Mouse (Mus musculus) heart, postnatal 36 days (tissue): ENCODE measurements around the gene Il12rb1. TPM values are rescaled to one million over a fixed set of nuclear protein-coding genes. Genes with fewer than 3 reads are reported as not detected.
"Not testable (repeated sequence)": the region's sequence is repeated elsewhere in the genome, so short reads cannot be mapped to it uniquely, and the experiment has no call there.

Source experiments
- DNase-seq, 2 experiments: peaks; one replicate each; pipeline ENCODE4 v3.0.0; 2021 to 2022
- intact Hi-C: fragments of 180-260 bp; cut with DNase I; formaldehyde crosslinking; loops from one replicate; pipeline ENCODE4 v1.15.1; 2025
- total RNA-seq, 2 experiments: library from RNA; stranded (reverse); gene quantifications; 2 replicates each; pipeline ENCODE4 v1.2.3; 2021

Il12rb1 gene
- total RNA-seq, 2 experiments from 2014 or later: not detected

DNA sequence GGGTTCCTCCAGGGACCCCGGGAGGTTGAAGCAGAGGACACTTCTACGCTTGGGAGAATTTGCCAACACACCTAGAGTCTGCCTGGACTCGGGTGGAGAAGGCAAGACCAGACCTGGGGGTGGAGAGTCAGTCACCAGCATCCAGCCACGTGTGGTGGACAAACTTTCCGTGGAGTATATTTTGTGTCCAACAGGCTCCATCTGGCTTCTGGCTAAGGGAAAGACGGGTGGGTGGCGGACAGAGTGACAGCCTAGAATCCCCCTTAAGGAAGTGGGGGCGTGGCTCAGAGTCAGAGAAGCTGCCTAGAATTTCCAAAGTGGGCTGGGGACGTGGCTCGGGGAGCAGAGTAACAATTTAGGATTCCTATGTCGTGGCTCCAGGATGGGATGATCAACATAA lies 13.7 kb downstream of the Il12rb1 start:
- intact Hi-C loops: loop anchor here (1.0 to 5.0 kb wide), 4 partner anchors 19 to 100 kb away; partner anchors contain the start of gene Pde4c
- no peak for DNase-seq

DNA sequence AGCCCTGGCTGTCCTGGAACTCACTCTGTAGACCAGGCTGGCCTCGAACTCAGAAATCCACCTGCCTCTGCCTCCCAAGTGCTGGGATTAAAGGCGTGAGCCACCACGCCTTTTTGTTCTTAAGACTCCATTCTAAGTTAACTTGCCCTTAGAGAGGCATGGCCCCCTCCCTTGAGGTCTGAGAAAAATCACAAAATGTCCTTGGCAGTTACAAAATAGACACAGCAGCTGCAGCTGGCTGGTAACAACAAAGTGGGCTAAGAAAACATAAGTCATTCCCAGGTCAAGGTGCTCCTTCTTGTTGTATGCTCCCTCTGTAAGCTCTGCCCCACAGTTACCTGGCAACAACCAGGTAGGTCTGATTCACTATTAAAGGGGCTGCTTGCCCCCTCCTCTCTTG lies 14.3 kb downstream of the Il12rb1 start:
- intact Hi-C loops: loop anchor here (5.0 kb wide), 1 partner anchor 100 kb away; the partner anchor contains the start of gene Pde4c

DNA sequence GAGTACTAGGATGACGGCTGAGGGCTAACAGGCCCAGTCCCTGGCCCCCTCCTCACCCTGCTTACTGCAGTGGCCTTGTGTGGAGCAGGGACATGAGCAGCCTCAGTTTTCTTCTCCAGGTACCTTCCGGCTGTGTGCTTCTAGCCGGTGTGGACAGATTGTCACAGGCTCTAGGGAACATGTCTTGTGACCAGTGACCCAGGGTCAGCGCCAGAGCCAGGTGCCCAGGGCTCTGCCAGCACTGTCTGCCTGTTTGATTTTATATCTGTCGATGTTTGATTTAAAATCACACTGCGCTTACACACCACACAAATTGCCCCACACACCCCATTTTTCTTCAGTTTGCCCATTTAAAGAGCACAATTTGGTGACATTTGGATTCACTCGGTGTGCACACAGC lies 15.6 kb downstream of the Il12rb1 start:
- intact Hi-C loops: loop anchor here (5.0 kb wide), 1 partner anchor 102 kb away; the partner anchor contains the start of gene Pde4c

More for the DNA sequence above, 14.3 kb downstream of the Il12rb1 start:
- DNase-seq: not testable (repeated sequence)

DNA sequence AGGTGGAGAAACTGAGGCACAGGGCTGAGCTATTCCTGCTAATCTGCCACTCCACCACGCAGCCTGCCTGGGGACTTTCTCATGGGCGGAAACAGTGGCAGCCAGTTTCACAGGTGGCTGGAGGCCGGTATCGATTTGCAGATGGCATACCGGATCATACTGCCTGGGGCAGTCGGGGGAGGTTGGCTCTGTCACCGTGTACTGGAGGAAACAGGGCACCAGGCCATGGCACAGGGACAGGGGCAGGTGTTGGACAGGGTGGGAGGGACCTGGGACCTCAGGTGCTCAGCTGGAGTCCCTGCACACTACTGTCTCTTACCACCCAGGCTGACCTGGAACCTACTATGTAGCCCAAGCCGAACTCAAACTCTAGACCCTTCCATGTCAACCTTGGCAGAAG lies 17.6 kb downstream of the Il12rb1 start:
- no peak for DNase-seq
- intact Hi-C loops: no loop called here

More for the DNA sequence above, 15.6 kb downstream of the Il12rb1 start:
- no peak for DNase-seq

DNA sequence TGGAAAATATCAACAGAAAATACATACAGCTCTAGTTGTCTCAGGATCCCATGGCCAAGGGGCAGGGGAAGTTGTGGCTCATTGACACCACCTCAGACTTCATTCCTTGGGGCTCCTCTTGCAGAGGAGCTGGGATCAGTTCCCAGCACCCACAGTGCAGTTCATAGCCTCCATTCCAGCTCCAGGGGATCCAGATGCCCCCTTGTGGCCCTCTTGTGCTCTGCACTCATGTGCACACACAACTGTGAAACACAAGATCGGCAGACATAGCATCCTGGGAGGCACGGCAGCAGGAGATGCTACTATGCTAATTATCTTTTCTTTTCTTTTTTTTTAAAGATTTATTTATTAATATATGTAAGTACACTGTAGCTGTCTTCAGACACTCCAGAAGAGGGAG lies 18.8 kb downstream of the Il12rb1 start:
- intact Hi-C loops: no loop called here
- DNase-seq: no peak

DNA sequence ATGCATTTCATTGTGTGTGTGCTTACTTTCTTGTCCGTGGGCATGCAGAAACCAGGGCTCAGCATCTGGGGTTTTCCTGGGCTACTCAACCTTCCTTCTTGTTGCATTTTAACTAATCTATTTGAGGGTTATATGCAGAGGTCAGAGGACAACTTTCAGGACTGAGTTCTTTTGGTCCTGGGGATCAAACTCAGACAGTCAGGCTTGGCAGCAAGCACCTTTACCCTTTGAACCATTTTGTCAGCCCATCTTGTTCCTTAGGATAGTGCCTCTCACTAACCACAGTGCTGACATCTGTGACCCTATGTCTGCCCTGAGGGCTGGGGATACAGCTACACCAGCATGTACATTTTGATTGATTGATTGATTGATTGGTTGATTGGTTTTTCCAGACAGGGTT lies 19.5 kb downstream of the Il12rb1 start:
- intact Hi-C loops: no loop called here

DNA sequence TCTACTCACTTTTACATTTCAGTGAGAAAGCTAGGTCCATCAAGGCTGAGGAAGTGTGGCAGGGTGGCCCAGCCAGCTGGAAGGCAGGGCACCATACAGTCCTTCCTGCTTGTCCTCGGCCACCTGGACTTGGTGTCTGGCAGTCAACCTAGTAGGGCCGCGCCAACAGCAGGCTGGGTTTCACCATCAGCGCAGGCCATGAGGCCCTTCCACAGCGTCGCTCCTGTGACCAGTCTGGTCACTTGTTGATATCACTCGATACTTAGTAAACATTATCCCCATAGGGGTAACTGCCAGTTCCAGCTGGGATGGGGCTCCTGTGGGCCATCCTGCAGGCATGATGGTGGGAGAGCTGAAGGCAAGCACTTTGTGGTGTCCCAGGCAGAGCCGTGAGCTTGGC lies 23.3 kb downstream of the Il12rb1 start:
- intact Hi-C loops: no loop called here
- no peak for DNase-seq

More for the DNA sequence above, 19.5 kb downstream of the Il12rb1 start:
- DNase-seq: no peak

DNA sequence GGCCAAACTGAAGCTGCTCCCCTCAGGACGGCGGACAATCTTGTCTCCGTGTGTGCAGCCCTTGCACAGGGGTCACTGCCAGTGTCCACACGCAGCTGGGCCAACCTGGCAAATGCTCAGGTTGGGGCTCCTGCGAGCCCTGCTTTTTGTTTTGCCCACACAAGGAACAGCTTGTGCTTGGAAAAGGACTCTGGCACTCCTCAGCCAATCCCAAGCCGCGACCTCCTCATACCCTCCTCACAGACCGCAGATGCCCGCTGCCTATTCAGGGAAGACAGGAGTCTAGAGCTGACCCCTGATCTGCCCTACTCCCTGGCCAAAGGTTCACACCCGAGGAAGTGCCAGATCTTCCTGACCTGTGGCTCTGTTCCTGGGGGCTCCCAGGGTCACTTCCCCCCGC lies 24.1 kb downstream of the Il12rb1 start:
- DNase-seq: no peak
- intact Hi-C loops: no loop called here

DNA sequence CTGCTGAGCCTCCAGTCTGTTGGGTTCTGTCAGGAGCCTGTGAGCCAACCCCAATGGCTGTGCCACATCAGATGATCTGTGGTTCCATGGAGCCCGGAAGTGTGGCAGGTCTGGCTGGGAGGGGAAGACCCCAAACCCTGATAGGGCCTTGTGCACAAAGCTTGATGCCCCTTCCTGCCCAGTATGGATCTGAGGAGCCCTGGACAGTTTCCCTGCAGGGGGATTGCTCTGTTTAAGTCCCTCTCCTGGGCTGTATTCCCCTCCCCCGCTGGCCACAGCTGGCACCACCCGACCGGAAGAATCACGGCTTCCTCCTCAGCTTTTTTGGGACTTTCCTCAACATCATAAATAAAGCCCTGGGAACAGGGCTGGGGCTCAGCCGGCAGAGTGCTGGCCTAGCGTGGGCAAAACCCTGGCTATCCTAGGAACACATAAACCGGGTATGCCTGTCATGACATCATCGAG lies 24.8 kb downstream of the Il12rb1 start:
- peak; percentile 51 to 64 for DNase-seq
- intact Hi-C loops: no loop called here

DNA sequence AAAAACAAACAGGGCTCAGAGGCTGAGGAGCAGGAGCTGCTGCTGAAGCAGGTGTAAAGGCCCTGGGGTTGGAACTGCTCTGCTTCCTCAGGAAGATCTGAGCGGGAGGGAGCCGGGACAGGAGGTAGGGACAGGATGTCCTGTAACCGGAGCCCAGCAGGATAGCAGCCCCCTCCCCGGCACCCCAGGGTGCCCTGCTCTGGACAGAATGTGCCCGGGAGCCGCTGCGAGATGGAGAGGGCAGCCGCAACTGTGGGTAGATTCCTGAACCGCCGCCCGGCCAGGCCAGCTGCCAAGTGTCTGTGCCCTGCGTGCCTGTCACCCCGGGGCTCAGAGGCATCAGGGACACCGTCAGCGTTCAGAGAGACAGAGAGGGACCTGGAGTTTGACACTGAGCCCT lies 25.3 kb downstream of the Il12rb1 start:
- intact Hi-C loops: no loop called here
- peak; percentile 80 to 82 for DNase-seq

DNA sequence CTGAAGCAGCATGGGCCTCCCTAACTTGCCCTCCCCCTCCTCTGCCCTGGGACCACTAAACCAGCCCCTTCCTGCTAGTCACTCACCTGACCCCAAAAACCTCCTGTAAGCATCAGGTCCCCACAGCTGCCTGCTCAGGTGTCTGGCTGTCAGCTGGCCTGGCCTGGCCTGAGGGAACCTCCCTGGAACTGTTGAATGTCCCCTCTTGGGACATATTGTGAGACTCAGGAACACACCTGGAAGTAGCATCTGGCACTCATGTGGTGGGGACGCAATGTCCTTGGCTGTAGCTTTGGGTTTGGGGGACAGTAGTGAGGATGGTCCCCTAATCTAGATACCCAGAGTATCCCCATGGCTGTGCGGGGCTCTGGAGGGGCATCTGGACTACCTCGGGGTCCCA lies 25.8 kb downstream of the Il12rb1 start:
- DNase-seq: peak in 1 of 2 experiments; percentile 46
- intact Hi-C loops: no loop called here

DNA sequence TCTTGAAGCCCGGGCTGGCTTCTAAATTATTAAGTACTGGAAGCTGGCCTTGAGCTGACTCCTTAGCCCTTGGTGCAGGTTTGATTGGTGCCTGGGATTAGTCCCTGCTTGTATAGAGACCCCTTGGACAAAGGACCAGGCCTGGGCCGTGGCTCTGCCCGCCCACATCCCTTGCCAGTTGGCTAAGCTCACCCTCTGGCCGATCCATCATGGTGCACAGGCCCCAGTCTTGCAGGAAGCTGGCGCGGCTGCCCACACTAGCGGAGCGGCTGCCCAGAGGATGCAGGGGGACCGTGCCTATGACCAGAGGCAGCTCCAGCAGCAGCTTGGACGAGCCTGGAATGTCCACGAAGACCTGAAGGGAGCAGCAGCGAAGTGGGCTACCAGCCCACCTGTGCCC lies 28.4 kb downstream of the Il12rb1 start:
- intact Hi-C loops: no loop called here
- no peak for DNase-seq

DNA sequence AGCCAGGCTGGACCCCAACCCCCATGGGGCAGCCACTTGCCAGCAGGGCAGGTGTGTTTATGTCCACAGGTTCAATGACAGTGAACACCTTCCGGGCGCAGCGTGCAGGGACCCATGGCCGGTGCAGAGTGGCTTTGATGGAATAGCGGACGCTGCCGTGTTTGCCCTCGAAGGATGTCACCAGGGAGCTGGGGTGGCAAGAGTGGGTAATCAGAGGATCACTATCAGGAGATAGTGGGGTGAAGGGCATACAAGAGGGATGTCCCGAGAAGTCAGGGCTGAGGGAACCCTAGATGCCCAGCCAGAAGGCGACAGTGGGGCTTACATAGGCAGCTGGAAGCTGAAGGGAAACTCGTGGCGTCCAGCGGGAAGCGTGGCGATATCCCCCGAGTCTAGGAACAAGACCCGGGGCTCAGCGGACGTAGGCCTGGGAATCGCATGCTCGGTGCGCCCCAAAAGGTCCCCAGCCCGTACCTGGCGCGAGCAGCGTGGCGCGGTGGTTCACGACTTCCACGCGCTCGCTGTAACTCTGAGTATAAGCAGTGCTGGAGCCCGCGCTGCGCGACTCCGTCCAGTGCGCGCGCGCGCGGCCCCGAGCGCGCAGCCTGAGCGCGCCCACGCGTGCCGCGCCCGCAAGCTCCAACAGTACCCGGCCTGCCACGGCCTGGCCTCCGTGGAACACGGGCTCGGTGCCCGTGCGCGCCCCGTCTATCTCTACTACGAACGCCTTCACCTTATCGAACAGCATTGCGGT lies 30.6 kb downstream of the Il12rb1 start:
- DNase-seq: peak in 1 of 2 experiments; percentile 40
- intact Hi-C loops: no loop called here

DNA sequence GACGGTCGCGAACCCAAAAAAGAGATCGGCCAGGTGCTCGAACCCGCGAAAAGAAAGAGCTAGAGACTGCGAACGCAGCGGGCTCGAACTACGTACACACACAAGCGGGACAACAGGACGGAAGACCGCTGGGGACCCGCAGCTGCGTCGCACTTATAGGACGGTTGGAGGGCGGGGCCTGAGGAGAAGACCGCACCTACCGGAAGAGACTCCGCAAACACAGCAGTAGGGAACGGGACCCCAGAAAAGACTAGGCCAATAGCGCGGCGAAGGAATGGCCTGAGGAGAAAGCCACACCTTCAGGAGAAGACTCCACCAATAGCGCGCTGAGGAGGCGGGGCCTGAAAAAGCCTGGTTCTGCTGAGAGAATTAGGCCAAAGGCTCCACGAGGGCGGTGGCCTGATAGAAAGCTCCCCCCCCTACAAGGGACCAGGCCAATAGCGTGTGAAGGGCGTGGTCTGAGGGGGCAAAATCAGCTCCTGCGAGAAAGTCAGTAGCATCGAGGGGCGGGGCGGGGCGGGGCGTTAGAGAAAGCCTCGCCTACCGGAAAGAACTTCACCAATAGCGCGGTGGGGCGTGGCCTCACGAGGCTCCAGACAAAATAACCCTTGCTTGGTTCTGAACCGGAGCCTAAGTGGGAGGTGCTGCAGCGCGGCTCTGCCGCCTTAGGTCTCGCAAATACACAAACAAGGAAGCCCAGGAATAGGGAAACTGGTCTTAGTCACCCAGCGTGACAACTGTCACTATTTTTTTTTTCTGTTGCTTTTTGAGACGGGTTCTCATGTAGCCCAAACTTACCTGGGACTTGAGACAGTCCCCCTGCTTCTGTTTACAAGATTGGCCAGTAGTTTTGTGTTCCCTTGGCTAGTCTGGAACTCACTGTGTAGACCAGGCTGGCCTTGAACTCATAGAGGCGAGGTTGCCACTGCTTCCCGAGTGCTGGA lies 31.4 kb downstream of the Il12rb1 start, which contains the start of gene Arrdc2:
Arrdc2 (minus strand) TSS at position 313 of the 944 bp plus-strand sequence.
- peak; percentile 95 to 96 for DNase-seq
- intact Hi-C loops: loop anchor here (5.0 kb wide), 1 partner anchor 67 kb away; no protein-coding TSS in a partner anchor

DNA sequence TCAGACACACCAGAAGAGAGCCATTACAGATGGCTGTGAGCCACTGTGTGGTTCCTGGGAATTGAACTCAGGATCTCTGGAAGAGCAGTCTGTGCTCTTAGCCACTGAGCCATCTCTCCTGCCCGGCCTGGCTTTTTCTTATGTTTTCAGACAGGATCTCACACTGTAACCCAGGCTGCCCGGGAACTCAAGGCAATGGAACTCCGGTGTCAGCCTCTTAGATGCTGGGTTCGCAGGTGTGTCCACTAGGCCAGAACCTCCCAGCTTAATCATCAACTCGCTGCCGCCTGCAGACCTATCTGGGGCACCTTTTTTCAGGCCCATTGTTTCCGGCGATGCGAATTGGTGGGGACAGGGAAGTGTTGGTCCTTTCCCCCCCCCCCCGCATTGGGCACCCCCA lies 32.3 kb downstream of the Il12rb1 start:
- no peak for DNase-seq
- intact Hi-C loops: loop anchor here (5.0 kb wide), 1 partner anchor 68 kb away; no protein-coding TSS in a partner anchor

DNA sequence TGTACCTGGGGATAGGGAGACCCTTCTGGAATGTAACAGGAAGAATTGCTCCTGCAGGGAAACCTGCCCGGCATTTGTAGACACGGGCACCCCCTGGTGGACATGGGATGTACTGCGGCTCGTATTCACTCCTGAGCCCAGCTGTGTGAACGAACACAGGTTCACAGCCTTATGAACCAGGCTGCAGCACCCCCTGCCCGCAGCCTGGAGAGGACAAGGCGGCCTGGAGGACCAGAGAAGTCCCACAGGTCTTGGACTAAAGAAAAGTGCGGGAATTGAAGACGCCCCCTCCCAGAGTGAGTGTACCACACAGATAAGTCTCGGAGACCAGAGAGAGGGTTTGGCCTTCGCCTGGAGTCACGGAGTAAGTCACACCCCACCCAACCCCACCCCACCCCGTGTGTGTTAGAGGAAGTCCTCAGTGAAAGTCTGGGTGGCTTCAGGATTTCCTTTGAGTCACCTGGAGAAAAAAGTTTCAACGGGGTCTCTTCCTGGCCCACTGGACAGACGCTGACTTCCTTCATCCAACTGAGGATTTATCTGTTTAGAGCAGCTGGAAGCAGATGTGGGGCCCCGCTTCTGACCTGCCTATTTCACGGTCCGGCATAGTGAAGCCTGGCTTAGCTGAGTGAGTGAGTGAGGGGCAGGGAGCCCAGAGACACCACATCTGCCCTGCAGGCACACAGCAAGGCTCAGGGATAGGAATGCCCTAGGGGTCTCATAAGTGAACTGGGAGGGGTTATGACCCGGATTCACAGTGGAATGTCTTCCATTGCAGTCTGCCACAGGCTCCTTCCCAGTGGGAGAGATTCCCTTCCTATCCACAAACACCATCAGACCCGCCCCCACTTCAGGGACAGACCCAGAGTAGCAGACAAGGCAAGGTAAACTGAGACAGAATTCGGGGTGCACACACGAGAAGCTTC lies 33.2 kb downstream of the Il12rb1 start:
- peak; percentile 91 to 97 for DNase-seq
- intact Hi-C loops: loop anchor here (1.0 to 5.0 kb wide), 3 partner anchors 20 to 121 kb away; no protein-coding TSS in a partner anchor

DNA sequence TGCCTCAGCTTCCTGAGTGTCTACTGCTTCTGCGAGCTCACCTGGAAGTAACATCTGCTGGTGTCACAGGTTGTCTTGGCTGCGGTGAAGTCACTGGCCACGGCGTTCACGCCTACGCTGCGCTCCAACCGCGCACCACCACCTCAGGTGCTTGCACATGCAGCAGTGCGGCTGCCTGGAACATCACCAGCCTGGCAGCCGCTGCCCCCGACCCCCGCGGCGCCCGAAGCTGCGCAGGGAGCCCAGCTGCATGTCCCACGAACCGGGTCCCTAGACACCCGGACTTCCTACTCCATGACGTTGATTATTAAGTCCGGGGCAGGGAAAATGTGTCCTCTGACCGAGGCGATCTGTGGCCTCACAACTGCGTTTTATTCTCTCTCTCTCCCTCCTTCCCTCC lies 34.2 kb downstream of the Il12rb1 start:
- DNase-seq: no peak
- intact Hi-C loops: loop anchor here (5.0 kb wide), 1 partner anchor 70 kb away; no protein-coding TSS in a partner anchor

DNA sequence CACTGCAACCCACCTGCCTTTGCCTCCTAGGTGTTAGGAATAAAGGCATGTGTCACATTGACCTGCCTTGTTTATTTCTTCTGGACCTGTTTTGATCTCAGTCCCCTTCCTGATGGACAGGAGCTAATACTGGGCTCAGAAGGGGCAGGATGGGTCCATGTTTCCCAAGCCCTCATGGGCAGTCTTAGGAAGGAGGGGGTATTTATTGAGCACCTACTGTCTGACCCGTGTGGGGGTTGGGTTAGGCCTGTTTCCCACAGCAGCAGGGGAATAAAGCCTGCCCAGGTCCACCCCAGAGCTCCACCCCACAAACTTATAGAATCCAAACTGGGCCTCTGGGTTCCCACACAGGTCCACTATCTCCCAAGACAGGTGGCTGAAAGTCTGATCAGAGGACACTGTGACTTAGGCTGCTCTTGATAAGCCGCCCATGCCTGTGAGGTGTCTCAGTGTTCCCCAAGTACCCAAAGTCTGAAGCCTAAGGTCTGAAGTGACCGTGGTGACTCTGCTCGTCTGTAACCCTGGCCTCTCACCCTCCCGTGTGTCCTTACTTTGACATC lies 35.0 kb downstream of the Il12rb1 start:
- intact Hi-C loops: loop anchor here (5.0 kb wide), 1 partner anchor 71 kb away; no protein-coding TSS in a partner anchor
- DNase-seq: no peak

DNA sequence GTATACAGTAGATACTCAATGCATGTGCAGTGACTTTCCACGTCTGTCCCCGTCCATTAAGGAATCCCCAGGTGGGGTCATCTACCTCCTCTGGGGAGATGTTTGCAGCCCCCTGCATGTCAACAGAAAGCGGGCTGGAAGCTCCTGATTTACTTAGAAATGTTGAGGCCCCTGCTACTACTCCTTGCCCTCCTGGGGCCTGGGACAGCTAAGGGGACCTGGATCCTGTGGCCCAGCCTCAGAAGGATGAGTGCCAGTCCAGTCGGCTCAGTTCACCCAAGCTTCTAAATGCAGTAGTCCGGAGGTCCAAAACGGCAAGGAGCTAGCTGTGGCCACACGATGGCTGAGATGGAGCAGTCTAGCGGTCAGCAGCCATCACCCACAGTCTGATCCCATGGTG lies 35.7 kb downstream of the Il12rb1 start:
- intact Hi-C loops: loop anchor here (1.0 to 5.0 kb wide), 3 partner anchors 25 to 126 kb away; partner anchors contain the start of gene Gm3336
- no peak for DNase-seq
